Mouse (Mus musculus): Measurements from ENCODE around the gene Pla2g4d. TPM values are rescaled to one million over a fixed set of nuclear protein-coding genes. Genes with fewer than 3 reads are reported as not detected.

Pla2g4d gene
- not detected in 2 replicates for polyA plus RNA-seq (2012; rRNA removed)

GRCm38 (mm10) chr2:120288995-120289394, at the start of gene Pla2g4d:
Gene Pla2g4d (minus strand): TSS chr2:120289197.
- H3K27me3 ChIP-seq (ENCODE audit: control insufficient read depth, insufficient read depth, low read length): no peaks in the 10 kb centered on the region
- no peaks in the 10 kb centered on the region for H3K36me3 ChIP-seq (ENCODE audit: control insufficient read depth, insufficient read depth, low read length)
- no peak for TF ChIP-seq CTCF (IDR thresholded peaks at IDR 0.05; ENCODE audit: extremely low read depth, insufficient read length, insufficient replicate concordance, low read depth, low read length)
- no peak for TF ChIP-seq POLR2A (IDR thresholded peaks at IDR 0.05; ENCODE audit: low read depth, low read length)
- H3K27ac ChIP-seq (ENCODE audit: insufficient read depth, low read depth, low read length): no peak within 1 kb of the TSS
- H3K4me1 ChIP-seq (ENCODE audit: control insufficient read depth, insufficient read depth, insufficient read length, low read length): no peaks in the 10 kb centered on the region
- WGBS: 65% methylated on average over 5 of the region's 5 CpGs
- H3K4me3 ChIP-seq (ENCODE audit: low read depth, low read length): no peak within 1 kb of the TSS

GRCm38 (mm10) chr2:120337886-120338285, 48.9 kb upstream of the Pla2g4d start:
- Histone ChIP-seq H3K36me3 (ENCODE audit: control insufficient read depth, insufficient read depth, low read length) (peaks cover 51% of the 10 kb centered on the region), H3K27me3 (ENCODE audit: control insufficient read depth, insufficient read depth, low read length) (no peaks in the 10 kb centered on the region), H3K4me1 (ENCODE audit: control insufficient read depth, insufficient read depth, insufficient read length, low read length) (no peaks in the 10 kb centered on the region), H3K27ac (ENCODE audit: insufficient read depth, low read depth, low read length) (no peak overlapping the region), H3K4me3 (ENCODE audit: low read depth, low read length) (no peak overlapping the region)
- 63% methylated on average over 2 of the region's 2 CpGs for WGBS
- no peak for TF ChIP-seq POLR2A (IDR thresholded peaks at IDR 0.05; ENCODE audit: low read depth, low read length)
- no peak for TF ChIP-seq CTCF (IDR thresholded peaks at IDR 0.05; ENCODE audit: extremely low read depth, insufficient read length, insufficient replicate concordance, low read depth, low read length)

DNA sequence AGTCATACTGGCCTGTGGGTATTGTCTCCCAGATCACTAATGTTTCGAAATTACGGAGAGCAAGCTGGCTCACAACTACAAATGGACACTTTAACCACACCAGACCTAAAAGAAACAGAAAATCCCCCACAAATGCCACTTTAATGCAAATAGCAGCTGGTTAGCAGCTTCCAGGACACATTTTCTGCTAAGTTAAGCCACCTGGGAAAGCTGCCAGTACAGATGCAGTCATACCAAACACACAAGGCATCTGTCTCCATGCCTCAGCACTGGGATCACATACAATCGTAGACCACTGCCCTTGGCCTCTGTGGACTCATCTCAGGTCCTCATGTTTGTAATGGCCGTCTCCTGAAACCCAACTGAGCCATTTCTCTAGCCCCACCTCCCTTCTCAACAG, 42.6 kb upstream of the Pla2g4d start:
- WGBS: 90% methylated on average over 4 of the region's 4 CpGs
- Histone ChIP-seq H3K27ac (ENCODE audit: insufficient read depth, low read depth, low read length) (no peak overlapping the region), H3K4me1 (ENCODE audit: control insufficient read depth, insufficient read depth, insufficient read length, low read length) (no peaks in the 10 kb centered on the region), H3K36me3 (ENCODE audit: control insufficient read depth, insufficient read depth, low read length) (peaks cover 56% of the 10 kb centered on the region), H3K4me3 (ENCODE audit: low read depth, low read length) (no peak overlapping the region), H3K27me3 (ENCODE audit: control insufficient read depth, insufficient read depth, low read length) (no peaks in the 10 kb centered on the region)
- TF ChIP-seq POLR2A (IDR thresholded peaks at IDR 0.05; ENCODE audit: low read depth, low read length) (no peak), CTCF (IDR thresholded peaks at IDR 0.05; ENCODE audit: extremely low read depth, insufficient read length, insufficient replicate concordance, low read depth, low read length) (no peak)

DNA sequence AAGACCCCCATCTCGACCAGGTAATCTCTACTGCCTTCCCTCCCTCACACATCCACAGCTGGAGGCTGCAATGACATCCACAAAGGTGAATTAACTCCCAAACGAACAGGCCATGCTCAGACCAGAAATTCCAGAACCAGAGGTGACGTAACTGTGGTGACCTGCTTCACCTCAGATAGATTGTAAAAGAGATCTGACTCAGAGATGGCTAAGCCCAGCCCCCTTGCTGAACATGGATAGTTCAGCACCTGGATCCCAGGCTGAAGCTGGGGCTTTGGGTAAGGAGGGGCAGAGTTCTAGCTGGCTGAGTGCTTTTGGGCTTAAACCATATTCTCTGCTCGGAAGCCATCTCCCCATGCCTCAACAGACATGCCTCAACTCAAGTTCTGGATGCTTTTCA, 26.1 kb upstream of the Pla2g4d start:
- H3K4me1 ChIP-seq (ENCODE audit: control insufficient read depth, insufficient read depth, insufficient read length, low read length): no peaks in the 10 kb centered on the region
- H3K27me3 ChIP-seq (ENCODE audit: control insufficient read depth, insufficient read depth, low read length): no peaks in the 10 kb centered on the region
- H3K4me3 ChIP-seq (ENCODE audit: low read depth, low read length): no peak overlapping the region
- no peak overlapping the region for H3K27ac ChIP-seq (ENCODE audit: insufficient read depth, low read depth, low read length)
- WGBS: 57% methylated on average over 4 of the region's 4 CpGs
- TF ChIP-seq POLR2A (IDR thresholded peaks at IDR 0.05; ENCODE audit: low read depth, low read length): no peak
- TF ChIP-seq CTCF (IDR thresholded peaks at IDR 0.05; ENCODE audit: extremely low read depth, insufficient read length, insufficient replicate concordance, low read depth, low read length): no peak
- peaks cover 19% of the 10 kb centered on the region for H3K36me3 ChIP-seq (ENCODE audit: control insufficient read depth, insufficient read depth, low read length)

DNA sequence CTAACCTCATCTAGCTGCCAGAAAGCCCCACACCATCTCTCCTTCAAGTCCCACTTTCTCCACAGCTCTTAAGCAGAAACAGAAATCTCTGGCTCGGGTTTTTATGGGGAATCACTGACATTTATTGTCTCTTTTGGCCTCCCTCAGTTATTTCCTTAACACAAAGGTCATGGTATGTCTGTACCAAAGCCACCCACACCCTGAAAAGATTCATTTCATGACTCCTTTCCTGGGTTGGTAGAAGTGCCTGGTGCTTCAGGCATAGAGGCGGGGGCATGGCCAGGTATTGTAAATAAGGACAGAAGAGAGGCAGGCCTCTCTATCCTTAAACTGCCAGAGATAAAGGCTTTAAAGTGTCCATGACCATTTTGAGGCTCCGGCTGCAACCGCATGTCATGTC, 25.5 kb upstream of the Pla2g4d start:
- 62% methylated on average over 4 of the region's 4 CpGs for WGBS
- no peak overlapping the region for H3K27ac ChIP-seq (ENCODE audit: insufficient read depth, low read depth, low read length)

DNA sequence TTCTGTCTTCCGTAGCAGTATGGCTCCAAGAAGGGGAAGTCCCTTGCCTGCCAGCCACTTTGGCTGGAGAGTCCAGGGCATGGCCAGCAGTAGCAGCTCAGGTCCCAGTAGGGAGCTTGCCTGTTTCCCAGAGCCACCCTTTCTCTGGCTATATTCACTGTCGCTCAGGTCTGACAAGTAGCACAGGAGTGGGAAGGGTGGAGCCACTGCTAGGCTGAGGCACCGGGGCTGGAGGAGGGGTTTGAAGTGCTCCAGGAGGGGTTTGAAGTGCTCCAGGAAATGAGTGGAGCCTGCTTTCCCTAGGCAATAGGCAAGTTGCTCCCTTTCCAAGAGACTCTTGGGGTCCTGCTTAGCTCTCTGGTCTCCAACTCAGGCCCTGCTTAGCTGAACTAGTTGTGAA, 25.0 kb upstream of the Pla2g4d start, which contains the start of gene Pla2g4f:
Gene Pla2g4f (minus strand): TSS at position 190 of the 400 bp plus-strand sequence.
- TF ChIP-seq CTCF (IDR thresholded peaks at IDR 0.05; ENCODE audit: extremely low read depth, insufficient read length, insufficient replicate concordance, low read depth, low read length): no peak
- TF ChIP-seq POLR2A (IDR thresholded peaks at IDR 0.05; ENCODE audit: low read depth, low read length): no peak
- H3K4me1 ChIP-seq (ENCODE audit: control insufficient read depth, insufficient read depth, insufficient read length, low read length): no peaks in the 10 kb centered on the region
- WGBS: 40% methylated on average over 3 of the region's 3 CpGs

More for the DNA sequence above, 25.5 kb upstream of the Pla2g4d start:
- Histone ChIP-seq H3K4me3 (ENCODE audit: low read depth, low read length) (no peak overlapping the region), H3K27me3 (ENCODE audit: control insufficient read depth, insufficient read depth, low read length) (no peaks in the 10 kb centered on the region), H3K36me3 (ENCODE audit: control insufficient read depth, insufficient read depth, low read length) (peaks cover 18% of the 10 kb centered on the region), H3K4me1 (ENCODE audit: control insufficient read depth, insufficient read depth, insufficient read length, low read length) (no peaks in the 10 kb centered on the region)
- TF ChIP-seq CTCF (IDR thresholded peaks at IDR 0.05; ENCODE audit: extremely low read depth, insufficient read length, insufficient replicate concordance, low read depth, low read length): no peak
- no peak for TF ChIP-seq POLR2A (IDR thresholded peaks at IDR 0.05; ENCODE audit: low read depth, low read length)

GRCm38 (mm10) chr2:120312276-120312825, 23.4 kb upstream of the Pla2g4d start:
- H3K36me3 ChIP-seq (ENCODE audit: control insufficient read depth, insufficient read depth, low read length): peaks cover 6% of the 10 kb centered on the region
- 55% methylated on average over 7 of the region's 7 CpGs for WGBS
- H3K4me1 ChIP-seq (ENCODE audit: control insufficient read depth, insufficient read depth, insufficient read length, low read length): no peaks in the 10 kb centered on the region; the same call in 1 of the 2 replicates
- no peak for TF ChIP-seq POLR2A (IDR thresholded peaks at IDR 0.05; ENCODE audit: low read depth, low read length)
- no peak for TF ChIP-seq CTCF (IDR thresholded peaks at IDR 0.05; ENCODE audit: extremely low read depth, insufficient read length, insufficient replicate concordance, low read depth, low read length)
- no peak overlapping the region for H3K4me3 ChIP-seq (ENCODE audit: low read depth, low read length)
- no peaks in the 10 kb centered on the region for H3K27me3 ChIP-seq (ENCODE audit: control insufficient read depth, insufficient read depth, low read length)
- H3K27ac ChIP-seq (ENCODE audit: insufficient read depth, low read depth, low read length): no peak overlapping the region

More for the DNA sequence above, 25.0 kb upstream of the Pla2g4d start, which contains the start of gene Pla2g4f:
- H3K27ac ChIP-seq (ENCODE audit: insufficient read depth, low read depth, low read length): no peak within 1 kb of the TSS
- H3K27me3 ChIP-seq (ENCODE audit: control insufficient read depth, insufficient read depth, low read length): no peaks in the 10 kb centered on the region
- H3K36me3 ChIP-seq (ENCODE audit: control insufficient read depth, insufficient read depth, low read length): peaks cover 15% of the 10 kb centered on the region
- no peak within 1 kb of the TSS for H3K4me3 ChIP-seq (ENCODE audit: low read depth, low read length)

Data from small intestine, adult 2 months (tissue).